Mouse (Mus musculus): ENCODE results near the gene Surf2.

The Surf2 gene

DNA sequence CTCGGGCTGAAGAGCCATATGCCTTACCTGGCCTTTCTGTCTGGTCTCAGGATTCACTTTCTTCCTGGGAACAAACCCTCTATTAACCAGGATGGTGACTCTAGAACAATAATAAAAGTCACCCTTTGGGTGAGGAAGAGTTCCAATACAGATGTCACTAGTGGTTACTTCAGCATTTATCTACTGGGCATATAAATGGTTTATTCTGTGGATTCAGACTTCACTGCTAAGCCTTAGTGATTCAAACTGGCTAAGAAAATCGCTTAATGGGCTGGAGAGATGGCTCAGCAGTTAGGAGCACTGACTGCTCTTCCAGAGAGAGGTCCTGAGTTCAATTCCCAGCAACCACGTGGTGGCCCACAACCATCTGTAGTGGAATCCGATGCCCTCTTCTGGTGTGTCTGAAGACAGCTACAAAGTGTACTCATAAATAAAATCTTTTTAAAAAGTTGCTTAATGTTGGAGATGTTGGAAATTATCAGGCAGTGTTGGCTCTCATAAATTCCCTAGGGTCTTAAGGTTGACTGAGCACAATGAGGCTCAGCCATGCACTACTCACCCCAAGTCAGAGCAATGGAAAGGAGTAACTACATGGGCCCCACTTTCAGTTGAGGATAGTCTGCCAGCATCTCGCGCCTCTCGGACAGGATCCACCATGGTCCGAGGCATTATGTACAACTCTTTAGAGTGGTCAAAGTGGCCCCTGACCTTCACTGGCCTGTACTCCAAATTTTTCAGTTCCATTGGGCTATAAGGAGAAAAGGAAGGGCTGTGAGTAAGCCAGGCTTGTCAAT lies 1.8 kb upstream of the Surf2 start:
- DNase-seq (ENCODE audit: low spot score in 2 of 2), result no peak

DNA sequence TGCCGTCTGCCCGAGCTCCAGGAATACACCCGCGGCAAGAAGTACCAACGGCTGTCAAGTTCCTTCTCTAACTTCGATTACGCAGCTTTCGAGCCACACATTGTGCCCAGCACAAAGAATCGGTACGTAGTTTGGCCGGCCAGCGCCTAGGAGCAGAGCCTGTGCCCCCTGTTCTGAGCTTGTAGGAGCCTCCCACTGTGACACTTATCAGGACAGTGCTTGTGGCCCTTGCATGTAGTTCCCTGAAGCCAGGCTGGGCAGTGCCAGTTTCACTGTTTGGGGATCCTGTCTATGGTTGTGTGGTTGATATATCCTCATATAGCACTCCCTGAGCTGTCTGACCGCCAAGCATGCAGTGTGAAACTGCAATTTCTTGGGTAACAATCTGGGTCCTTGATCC lies 571 bp downstream of the Surf2 start:
- DNase-seq (ENCODE audit: low spot score in 2 of 2), result no peak

DNA sequence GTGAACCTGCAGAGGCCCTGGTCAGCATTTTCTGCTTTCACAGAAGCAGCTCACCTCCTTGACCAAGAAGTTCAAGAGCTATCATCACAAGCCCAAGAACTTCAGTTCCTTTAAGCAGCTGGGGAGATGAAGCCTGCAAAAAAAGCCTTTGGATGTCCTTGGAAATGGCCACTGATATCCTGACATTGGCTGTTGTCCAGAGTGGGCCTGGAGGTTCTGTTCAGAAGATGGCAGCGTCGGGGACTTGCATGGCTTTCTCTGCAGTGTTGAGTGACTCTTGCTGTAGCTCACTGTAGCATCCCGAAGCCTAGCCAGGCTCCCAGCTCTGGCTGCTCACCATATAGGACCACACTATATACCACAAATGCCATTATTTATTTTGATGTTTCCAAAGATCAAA lies 3.5 kb downstream of the Surf2 start:
- no peak for DNase-seq (ENCODE audit: low spot score in 2 of 2)

DNA sequence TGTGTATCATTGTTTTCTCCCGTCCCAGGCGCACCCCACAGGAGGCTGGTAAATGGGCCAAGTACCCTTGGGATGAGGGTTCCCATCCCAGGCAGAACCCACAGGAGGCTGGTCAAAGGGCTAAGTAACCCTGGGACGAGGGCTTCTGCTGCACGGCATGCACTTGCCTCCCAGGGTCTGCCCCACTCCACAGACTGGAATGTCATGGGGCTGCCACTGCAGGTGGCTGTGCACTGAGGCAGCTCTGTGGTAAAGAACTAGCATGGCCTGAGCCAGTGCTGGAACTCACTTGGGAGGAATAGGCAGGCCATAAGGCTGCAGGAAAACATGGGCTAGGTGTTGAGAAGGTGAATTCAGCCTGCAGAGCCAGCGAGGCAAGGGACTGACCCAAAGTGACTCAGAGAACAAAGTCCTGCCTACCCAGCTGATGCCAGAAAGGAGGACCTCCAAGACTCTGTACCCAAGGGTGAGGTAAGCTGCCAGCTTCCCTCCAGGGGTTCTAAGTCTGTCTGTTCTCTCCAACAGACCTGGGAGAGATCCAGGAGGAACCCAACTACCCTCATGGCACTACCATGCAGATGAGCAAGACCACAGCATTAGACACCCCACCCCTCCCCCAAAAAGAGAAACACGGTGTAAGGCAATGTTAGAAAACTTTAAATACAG lies 4.2 kb downstream of the Surf2 start:
- DNase-seq (ENCODE audit: low spot score in 2 of 2), result no peak

DNA sequence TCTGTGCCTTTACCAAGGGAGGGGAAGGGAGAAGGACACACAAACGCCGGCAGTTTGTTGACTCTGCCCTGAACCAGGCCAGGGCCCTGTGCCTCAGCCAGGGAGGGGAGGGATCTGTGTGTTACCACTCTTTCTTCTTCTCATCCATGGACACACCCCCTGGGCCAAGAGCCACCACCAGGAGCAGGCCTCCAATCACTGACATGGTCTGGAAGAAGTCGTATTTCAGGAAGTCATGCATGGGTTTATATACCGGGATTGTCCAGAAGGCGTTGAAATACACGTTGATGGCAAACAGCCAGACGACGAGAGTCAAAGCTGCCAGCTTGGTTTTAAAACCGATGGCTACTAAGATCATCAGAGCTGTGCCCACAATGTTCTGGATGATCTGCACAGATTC lies 5.6 kb downstream of the Surf2 start:
- DNase-seq (ENCODE audit: low spot score in 2 of 2), result no peak

DNA sequence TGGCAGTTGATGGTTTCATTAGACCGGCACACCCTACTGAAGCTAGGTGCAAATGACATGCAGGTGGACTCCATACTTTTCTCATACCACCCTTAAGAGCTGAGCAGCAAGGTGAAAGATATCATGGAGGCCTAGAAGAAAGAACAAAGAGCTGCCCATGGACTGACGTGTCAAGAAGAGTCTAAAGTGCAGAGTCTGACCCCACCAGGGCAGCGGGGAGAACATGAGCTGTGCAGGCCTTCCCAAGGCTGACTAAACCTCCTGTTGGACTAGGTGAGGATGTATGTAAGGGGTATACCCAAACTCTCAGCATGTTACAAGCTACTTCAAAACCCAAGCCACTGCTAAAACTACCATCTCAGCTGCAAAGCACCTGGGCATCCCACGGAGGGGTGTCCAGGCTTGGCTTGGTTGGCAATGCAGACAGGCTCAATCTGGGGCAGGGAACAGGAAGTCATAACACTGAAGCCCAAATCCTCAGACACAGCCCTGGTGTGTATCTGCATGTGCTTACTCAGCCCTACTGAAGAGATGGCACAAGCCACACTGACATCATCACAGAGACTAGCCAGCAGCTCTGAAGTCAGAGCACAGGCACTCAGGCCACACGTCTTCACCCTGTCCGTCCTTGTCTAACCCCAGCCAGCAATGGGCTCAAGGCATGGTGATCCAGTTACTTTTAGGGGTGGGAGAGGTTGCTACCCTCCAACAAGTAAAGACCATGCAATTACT lies 11.7 kb downstream of the Surf2 start:
- DNase-seq (ENCODE audit: low spot score in 2 of 2), result no peak

DNA sequence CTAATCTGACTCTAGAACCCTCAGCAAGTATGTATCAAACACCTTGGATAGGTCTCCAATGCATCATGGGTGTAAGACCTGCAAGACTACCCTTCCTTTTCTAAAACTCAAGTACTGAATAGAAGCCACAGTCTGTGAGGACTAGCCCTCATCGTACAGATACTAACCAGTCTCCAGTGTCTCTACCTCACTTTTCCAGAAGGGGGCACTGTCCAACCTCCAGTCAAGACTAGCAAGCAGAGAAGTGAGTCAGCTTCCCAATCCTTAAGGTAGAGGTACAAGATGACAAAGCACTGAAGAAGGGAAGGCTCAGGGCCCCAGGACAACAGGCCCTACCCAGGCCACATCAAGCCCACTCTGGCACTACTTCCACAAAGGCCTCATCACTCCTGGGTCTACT lies 14.2 kb downstream of the Surf2 start:
- DNase-seq (ENCODE audit: low spot score in 2 of 2), result peak; percentile 60 to 73

DNA sequence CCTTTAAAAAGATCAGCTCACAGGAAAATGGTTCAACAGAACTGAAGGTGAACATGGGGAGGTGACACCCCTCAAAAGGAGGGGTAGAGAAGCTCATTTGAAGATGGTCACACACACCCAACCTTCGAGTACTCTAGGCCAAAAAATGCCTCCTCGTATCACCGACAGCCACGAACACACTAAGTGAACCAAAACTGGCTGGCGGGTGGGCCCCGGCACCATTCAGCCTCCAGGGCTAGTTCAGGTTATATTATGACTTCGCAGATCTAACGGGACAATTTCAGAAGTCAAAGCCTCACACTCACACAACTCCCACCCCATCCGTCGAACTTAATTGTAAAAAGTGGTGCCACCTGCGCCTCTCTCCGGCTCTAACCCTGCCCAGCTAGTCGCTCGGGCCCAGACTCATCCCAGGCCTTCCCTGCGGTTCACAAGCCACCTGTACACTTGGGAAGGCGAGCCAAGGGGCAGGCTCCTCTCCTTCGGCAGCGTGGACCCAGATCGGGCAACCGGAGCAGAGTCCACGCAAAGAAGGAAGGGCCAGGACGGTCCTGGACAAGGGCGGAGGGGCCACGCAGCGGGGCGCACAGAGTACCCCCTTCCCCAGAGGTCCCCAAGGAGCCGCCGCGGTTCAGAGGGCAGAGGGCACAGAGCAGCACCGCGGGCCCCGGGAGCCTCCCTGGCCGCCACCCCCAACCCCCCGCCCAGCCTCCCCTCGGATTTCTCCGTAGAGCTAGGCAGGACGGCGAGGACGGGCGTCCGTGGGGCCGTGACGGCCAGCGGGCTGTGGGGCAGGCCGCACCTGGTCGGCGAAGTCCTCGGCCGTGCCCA lies 16.5 kb downstream of the Surf2 start:
- DNase-seq (ENCODE audit: low spot score in 2 of 2), result peak; percentile 13 to 19

DNA sequence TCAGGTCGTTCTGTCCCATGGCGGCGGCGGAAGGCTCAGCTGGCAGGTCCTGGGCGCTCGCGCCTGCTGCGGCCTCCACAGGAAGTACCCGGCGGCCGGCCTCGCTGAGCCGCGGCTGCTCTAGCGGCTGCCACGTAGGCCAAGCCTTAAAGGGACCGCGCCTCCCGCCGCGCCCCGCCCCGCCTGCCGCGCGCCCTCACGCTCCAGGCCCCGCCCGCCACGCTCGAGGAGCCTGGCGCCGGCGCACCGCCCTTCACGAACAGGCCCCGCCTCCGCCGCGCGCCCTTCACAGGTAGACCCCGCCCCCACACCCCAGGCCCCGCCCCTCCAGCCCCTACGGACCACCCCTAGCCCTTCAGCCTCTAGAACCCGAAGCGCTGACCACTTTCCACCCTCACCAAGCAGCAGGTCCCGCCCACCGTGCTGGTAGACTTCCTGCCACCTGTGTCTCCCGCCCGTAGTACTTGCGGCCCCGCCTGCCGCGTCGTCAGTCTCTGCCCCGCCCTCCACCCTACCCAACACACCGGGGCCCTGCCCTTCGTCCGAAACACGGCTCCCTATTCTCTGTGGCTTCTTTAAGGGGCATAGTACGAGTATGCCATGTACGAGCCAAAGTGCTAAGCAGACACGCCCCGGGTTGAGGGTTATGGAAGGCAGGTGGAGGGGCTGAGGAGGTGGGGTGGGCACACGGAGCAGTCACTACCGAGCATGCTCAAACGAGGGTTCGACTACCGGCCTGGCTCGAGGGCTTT lies 17.3 kb downstream of the Surf2 start, which contains the start of the genes Surf4 and Stkld1:
TSS of gene Surf4 (minus strand) at position 625 of the 752 bp plus-strand sequence.
TSS of gene Stkld1 (plus strand) at position 744 of the 752 bp plus-strand sequence.
- DNase-seq (ENCODE audit: low spot score in 2 of 2), result peak; percentile 90 to 94

DNA sequence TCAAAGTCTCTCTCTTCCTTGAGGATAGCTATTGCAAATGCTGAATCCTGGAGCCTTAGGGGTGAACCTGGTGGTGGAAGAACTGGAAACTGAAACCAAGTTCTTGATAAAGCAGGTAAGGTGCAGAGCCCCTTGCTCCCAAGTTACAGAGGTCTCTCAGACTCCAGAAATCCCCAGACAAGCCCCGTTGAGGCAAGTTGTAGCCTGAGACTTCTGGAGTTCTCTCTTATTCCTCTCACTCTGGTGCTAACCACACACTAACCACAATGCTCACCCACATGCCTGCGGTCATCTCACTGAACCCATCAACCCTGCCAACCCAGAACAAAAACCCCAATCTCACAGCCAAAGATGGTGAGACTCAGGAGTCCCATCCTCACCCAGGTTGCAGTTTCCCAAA lies 19.1 kb downstream of the Surf2 start:
- peak; percentile 33 to 59 for DNase-seq (ENCODE audit: low spot score in 2 of 2)

DNA sequence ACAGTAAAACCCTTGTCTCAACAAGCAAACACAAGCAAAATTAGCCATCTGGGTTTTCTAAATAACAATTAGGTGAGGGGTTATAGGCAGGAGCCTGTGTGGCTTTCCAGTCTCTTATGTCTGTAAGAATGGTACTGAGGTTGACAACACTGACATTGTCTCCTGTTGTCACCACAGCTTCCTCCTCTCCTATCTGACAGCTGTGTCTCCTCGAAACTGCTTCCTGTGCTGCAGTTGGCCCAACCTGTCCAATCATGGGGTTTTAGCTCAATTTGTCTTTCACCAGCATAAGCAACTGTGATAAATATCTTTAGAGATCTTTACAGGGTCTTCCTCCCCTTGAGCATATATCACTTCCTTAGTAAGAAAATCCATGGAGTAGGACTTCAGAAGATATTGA lies 20.3 kb downstream of the Surf2 start:
- DNase-seq (ENCODE audit: low spot score in 2 of 2), result no peak

DNA sequence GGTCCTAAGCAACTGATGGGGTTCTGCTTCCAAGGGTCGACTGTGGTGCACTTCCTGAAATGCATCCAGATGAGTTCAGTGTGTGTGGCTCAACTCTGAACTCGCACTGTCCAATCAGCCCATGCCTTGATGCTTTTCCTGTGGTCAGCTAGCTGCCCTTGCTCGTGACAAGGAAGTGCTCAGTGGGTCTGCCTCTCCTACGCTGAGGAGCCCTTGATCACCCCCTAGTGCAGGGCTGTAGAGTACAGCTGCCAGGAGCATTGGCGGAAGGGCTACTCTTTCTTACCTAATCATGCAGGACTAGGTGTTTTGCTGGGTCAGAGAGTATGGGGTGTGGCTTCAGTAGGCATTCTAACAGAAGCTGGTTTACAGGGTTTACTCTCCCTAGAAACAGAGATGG lies 25.4 kb downstream of the Surf2 start:
- DNase-seq (ENCODE audit: low spot score in 2 of 2), result peak; percentile 43 to 53

DNA sequence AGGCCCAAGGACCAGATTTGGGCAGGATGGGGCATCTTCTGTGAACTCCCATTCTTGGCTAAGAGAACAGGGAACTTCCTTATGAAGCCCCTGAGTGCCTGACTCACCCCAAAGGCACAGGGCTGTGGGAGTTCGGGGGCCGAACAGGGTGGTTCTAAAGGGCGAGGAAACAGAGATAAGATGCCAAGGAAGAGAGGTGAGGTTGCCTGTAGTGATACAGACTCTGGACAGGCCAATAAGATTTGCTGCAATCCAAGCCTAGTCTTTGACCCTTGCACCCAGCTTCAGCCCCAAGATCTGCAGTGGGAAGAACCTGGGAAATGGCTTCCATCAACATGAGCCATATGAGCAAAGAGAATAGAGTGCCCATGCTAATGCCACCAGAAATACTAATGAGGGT lies 27.1 kb downstream of the Surf2 start:
- no peak for DNase-seq (ENCODE audit: low spot score in 2 of 2)

DNA sequence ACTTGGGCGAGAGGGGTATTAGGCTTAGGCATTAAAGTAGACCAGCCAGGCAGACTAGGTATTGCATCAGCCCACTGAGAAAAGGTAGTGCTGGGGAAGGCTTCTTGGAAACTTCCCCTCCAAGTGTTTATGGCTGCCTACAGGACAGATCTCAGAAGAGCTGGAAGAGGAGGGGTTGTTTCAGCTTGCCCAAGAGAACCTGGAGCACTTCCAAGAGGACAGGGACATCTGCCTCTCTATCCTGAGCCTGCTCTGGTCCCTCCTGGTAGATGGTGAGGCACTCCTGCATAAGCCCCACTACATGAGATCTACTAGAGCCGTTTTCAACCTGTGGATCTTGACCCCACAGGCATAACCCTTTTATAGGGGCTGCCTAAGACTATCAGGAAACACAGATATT lies 34.2 kb downstream of the Surf2 start:
- no peak for DNase-seq (ENCODE audit: low spot score in 2 of 2)

DNA sequence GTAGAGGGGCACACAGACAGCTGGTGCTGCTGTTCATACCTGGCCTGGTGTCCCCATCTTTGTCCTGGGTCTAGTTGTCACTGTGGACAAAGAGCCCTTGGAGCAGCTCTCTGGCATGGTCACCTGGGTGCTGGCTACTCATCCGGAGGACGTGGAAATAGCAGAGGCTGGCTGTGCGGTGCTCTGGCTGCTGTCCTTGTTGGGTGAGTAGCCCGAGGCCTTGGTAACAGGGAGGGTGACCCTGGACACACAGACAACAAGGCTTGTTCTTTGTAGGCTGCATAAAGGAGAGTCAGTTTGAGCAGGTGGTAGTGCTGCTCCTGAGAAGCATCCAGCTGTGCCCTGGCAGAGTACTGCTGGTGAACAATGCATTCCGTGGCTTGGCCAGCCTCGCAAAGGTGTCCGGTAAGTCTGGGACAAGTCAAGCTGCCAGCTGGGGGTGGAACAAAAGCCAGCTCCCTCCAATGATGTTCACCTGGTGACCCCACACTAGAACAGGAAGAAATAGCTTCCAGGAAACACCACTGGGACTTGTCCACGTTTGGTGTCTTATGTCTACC lies 35.3 kb downstream of the Surf2 start:
- DNase-seq (ENCODE audit: low spot score in 2 of 2), result no peak

DNA sequence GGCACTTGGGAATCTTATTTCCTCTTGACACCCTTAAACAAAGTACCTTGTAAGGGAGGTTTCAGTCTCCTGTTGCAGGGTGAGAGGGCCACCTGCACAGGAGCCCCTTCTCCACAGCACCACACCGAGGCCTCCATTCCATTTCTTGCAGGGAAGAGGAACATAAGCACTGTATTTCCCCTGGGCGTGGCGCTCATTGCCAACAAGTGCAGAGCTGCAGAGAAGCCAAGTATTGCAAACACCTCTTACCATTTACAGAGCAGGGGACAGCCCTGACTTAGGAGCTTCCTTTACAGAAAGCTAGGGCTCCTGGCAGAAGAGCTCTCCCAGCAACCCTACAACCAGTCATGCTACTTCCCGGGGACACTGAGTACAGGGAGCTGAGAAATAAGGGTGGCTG lies 36.0 kb downstream of the Surf2 start:
- DNase-seq (ENCODE audit: low spot score in 2 of 2), result no peak

DNA sequence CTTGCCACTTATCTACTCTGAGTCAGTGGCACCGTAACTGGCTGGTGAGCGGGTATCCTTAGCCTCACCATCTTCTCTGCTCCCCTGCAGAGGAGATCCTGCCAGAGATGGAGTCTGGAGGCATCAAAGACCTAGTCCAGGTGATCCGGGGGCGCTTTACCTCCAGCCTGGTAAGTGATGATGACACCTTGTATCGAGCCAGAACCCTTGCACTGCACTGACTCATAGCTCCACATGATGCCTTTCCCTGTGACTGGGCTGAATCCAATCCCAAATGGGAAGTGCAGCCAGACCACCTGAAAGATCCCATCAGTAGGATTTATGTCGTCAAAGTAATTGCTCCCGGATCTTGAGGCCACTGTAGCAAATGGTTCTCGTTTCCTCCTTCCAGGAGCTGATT lies 36.7 kb downstream of the Surf2 start:
- DNase-seq (ENCODE audit: low spot score in 2 of 2), result no peak

DNA sequence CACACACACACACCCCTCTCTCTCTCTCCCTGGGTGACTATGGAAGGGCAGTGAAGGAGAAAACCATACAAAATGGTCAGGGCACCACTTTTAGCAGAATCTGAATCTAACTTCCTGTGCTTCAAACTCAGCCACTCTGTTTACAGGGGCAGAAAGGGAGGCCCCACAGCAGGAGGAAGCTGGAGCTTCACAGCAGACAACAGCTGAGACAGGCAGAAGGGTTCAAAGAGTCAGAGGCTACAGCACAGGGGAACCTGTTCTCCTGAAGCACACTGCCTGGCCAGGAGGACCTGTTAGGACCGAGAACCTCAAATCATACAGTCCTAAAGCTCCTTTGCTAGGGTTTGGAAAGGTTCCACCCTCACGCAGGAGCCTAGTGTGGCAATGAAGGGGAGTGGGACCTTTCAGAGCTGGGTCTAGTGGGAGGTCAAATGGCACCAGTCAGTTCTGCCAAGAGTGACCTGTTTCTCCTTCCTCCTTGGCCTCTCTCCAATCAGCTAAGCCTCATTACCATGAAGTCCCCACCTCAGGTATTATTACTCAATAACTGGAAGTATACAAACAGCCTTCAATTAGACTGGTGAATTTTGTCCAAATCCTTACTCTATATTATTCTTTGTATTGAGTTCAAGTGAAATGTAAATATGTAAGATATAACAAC lies 38.7 kb downstream of the Surf2 start:
- no peak for DNase-seq (ENCODE audit: low spot score in 2 of 2)

DNA sequence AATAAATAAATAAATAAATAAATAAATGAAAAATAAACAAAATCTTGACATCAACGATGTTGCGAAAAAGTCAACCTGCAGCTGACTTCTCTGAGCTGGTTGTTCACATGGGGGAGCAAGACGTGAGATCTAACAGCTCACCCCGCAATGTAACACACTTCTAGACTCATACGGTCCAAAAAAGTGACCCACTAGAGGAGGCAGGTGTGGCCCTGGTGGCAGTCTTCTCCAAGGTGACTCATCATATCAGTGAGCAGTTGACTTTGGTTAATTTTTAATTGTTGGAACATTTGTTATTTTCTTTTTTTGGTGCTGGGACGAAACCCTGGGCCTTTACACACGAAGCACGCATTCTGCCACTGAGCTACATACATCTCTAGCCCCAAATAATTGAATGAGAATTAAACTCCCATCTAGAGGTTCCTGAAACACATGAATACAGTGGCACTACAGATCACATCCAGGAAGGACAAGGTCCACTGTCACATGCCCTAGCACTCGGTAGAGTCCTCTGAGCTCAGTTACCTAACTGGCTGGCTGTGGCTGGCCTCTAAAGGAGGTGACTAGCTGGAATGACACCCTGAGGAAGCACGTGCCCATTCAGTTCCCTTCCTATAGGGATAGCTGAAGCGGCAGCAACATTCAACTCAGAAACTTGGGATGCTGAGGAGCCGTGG lies 40.8 kb downstream of the Surf2 start:
- DNase-seq (ENCODE audit: low spot score in 2 of 2), result no peak

DNA sequence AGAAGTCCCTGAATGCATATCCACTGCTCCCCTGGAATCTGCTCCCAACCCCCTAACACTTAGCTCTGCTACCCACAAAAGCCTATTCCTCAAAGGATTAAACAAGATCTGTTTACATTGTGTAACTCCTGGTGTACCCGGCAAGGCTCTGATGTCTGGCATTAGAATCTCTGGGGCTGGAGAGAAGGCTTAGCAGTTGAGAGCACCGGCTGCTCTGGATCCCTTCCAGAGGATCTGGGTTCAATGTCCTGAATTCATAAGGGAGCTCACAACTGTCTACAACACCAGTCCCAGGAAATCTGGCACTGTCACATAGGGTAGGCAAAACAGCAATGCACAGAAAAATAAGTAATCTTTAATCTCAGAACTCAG lies 41.3 kb downstream of the Surf2 start:
- no peak for DNase-seq (ENCODE audit: low spot score in 2 of 2)
